Mouse (Mus musculus): ENCODE results near the gene Plk5.

DNA sequence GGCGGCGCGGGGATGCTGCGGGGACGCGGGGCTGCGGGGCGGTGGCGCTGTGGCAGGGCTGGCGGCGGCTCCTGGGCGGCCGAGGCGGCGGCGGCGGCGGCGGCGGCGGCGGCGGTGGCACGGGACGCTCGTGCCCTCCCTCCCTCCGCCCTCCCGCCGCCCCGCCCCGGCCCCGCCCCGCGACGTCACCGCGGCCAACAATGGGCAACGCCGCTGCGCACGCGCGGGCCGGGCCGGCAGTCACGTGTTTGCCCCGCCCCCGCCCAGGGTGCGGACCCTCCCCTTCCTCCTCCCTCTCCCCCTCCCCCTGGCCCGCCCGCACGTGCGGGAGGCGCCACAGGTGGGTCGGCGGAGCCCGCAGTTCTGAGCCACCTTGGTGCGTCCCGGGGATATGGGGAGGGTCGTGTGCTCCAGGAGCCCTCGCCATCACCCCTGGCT is 31.3 kb downstream of the Plk5 start, which contains the start of gene Mex3d:
- TF ChIP-seq EP300 (IDR thresholded peaks at IDR 0.05; ENCODE audit: low read depth) (no peak), CTCF (IDR thresholded peaks at IDR 0.05; ENCODE audit: low read depth) (no peak)
